Mouse (Mus musculus): ENCODE measurements around the gene Olfr90.

Gene Olfr90

GRCm38 (mm10) chr17:37061435-37061834 is 26.9 kb downstream of the Olfr90 start:
- in situ Hi-C loops (cut with MboI), result no loop called here

DNA sequence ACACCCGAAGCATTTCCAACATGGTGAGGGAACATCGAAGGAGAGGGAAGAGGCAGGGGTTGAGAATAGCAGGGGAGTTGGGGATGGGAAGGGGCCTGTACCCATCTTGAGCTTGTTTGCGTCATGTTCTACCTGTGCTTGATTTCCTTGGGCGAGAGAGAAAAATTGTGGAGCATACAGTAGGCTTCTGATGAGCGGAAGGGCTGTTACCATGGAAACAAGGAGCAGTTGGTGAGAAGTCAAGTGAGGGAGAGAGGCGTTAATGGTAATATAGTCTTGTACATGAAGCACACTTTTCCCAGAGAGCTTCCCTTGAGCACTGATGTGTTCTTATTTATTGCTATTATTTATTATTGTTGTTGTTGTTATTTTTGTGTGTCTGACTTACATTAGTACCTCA is 31.3 kb downstream of the Olfr90 start:
- in situ Hi-C loops (cut with MboI), result no loop called here

GRCm38 (mm10) chr17:37051745-37052144 is 36.6 kb downstream of the Olfr90 start:
- in situ Hi-C loops (cut with MboI), result no loop called here

DNA sequence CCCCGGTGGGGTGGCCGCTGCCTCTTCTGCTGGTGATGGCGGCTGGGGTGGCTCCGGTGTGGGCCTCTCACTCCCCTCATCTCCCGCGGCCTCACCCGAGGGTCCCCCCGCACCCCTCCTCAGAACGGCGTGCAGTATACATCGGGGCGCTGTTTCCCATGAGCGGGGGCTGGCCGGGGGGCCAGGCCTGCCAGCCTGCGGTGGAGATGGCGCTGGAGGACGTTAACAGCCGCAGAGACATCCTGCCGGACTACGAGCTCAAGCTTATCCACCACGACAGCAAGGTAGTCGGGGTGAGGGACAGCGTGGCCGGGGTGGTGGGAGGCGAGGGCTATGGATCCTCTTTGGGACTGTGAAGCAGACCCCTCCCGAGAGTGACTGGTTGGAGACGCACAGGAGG is 37.4 kb downstream of the Olfr90 start:
- in situ Hi-C loops (cut with MboI), result no loop called here

DNA sequence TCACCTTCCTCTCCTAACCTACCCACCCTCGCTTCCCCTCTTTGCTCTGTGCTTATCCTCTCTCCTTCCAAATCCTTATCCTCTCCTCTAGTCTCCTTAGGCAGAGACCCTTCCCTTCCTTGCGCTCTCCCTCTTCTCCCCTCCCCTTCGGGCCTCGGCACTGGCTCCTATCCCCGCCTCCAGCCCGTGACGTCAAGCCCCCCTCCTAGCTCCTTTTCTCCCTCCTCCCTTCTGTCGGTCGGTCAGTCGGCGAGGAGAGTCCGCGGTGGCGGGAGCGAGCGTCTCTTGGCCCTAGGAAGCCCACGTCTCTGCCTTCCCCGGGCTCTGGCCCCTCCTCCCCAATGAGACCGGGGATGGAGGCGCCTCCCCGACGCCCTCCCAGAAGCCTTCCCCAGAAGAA is 37.9 kb downstream of the Olfr90 start:
- in situ Hi-C loops (cut with MboI), result no loop called here

GRCm38 (mm10) chr17:37049570-37050310 is 38.6 kb downstream of the Olfr90 start:
- in situ Hi-C loops (cut with MboI), result no loop called here

GRCm38 (mm10) chr17:37048383-37048782 is 39.9 kb downstream of the Olfr90 start:
- in situ Hi-C loops (cut with MboI), result no loop called here

DNA sequence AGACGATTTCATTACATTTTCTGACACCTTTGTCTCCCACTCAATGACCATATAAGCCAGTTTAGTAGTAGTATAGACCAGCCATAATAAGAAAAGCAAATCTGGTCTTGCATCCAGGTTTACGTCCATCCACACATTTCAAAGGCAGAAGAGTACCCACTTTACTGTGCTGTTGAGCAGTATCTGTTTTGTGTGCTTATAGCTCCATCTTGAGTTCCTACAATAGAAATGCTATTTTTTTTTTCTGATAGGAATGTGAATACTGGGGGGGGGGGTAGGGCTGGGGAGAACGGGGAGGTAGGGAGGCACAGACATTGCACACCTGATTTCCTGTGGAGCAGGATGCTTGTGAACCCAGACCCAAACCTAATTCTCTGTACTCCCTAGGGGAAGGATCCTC is 40.3 kb downstream of the Olfr90 start:
- in situ Hi-C loops (cut with MboI), result no loop called here

- in situ Hi-C loops (cut with MboI), result no loop called here
Observed at GRCm38 (mm10) chr17:37047332-37047976, 40.8 kb downstream of the Olfr90 start.

- in situ Hi-C loops (cut with MboI), result no loop called here
Observed at GRCm38 (mm10) chr17:37046312-37047112, 41.8 kb downstream of the Olfr90 start.

GRCm38 (mm10) chr17:37045611-37046311 is 42.5 kb downstream of the Olfr90 start, which contains the start of gene Gabbr1:
Gene Gabbr1, plus strand, starts transcription at chr17:37045966.
- in situ Hi-C loops (cut with MboI), result no loop called here

DNA sequence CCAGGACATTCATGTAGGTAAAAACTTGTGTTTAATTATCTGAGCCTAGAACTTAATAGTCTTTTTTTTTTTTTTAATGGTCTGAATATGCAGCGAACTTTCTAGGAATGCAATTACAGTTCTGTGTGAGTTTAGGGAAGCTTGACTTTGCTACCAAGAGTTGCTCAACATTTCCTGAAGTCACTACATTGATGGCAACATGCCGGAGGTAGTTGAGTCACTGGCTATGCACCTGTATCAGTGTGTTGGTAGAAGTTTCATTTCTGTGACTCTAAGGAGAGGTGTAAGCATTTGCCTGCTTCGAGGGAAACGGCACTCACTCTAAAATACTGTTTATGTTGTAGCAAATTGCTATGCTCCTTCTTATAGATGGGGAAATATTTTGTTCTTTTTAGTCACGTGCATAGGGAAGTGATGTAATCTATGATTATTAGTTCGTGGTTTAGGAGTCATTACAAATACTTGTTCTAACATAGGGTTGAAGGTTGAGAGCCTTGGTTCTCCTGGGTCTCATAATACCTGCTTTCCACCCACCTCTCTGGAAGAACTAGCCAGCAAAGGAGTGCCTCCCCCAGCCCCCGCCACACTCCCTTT is 43.6 kb downstream of the Olfr90 start:
- in situ Hi-C loops (cut with MboI), result no loop called here

- in situ Hi-C loops (cut with MboI), result no loop called here
Observed at GRCm38 (mm10) chr17:37039127-37039894, 49.0 kb downstream of the Olfr90 start.

Measured in mature B cell (primary cell).